Mouse (Mus musculus) heart, embryonic 15.5 days (tissue): ENCODE results near the gene Map3k12. TPM values are rescaled to one million over a fixed set of nuclear protein-coding genes. Genes with fewer than 3 reads are reported as not detected.

Source experiments
- ATAC-seq: fragments of 200-750 bp; cut with Nextera tagmentation; replicated peaks from 2 replicates; pipeline ENCODE4 v1.8.0; 2017; ENCODE audit warnings: low read depth, moderate TSS enrichment; ENCODE audit not compliant: insufficient number of reproducible peaks, insufficient read depth, low FRiP score
- H3K27ac ChIP-seq: fragments of 300-500 bp; sonication (generic); 2 replicates; pipeline ENCODE4 v1.5.1; 2015; ENCODE audit warnings: mild to moderate bottlenecking, inconsistent platforms
- H3K27me3 ChIP-seq: fragments of 300-500 bp; sonication (generic); 2 replicates; pipeline ENCODE4 v1.6.1; 2015; ENCODE audit warnings: inconsistent platforms
- H3K36me3 ChIP-seq: fragments of 300-500 bp; sonication (generic); 2 replicates; pipeline ENCODE4 v1.6.1; 2015; ENCODE audit warnings: mild to moderate bottlenecking, inconsistent platforms
- H3K4me1 ChIP-seq: fragments of 300-500 bp; sonication (generic); replicated peaks from 2 replicates; pipeline ENCODE4 v1.6.1; 2015; ENCODE audit warnings: inconsistent platforms
- H3K4me2 ChIP-seq: fragments of 300-500 bp; sonication (generic); 2 replicates; pipeline ENCODE4 v1.6.1; 2015; ENCODE audit warnings: inconsistent platforms, mild to moderate bottlenecking, moderate library complexity
- H3K4me3 ChIP-seq: fragments of 300-500 bp; sonication (generic); 2 replicates; pipeline ENCODE4 v1.5.1; 2015; ENCODE audit warnings: mild to moderate bottlenecking, inconsistent platforms
- H3K9ac ChIP-seq: fragments of 300-500 bp; sonication (generic); 2 replicates; pipeline ENCODE4 v1.6.1; 2015; ENCODE audit warnings: mild to moderate bottlenecking, inconsistent platforms
- H3K9me3 ChIP-seq: fragments of 300-500 bp; sonication (generic); replicated peaks from 2 replicates; pipeline ENCODE4 v1.6.1; 2016; ENCODE audit warnings: inconsistent platforms
- WGBS: fragments of 180-500 bp; shearing (Covaris S2); methylation state at CpG from one replicate; pipeline ENCODE4 v1.1.7; 2015; ENCODE audit warnings: mixed read lengths; 5-methylcytosine and 5-hydroxymethylcytosine counted together
- polyA plus RNA-seq: library from polyadenylated mRNA; unstranded; fragments of >200 nt; fragmentation: Nextera tagmentation; extraction: Ambion mirVana; gene quantifications from 2 replicates; pipeline ENCODE4 v1.2.1, GENCODE M21; 2015

Gene Map3k12
- polyA plus RNA-seq, 1 experiment from 2014 or later = 9.8 TPM

- H3K36me3 ChIP-seq = peaks cover 66% of the 10 kb centered on the region
- H3K4me1 ChIP-seq = no peaks in the 10 kb centered on the region
- H3K27ac ChIP-seq = no peak overlapping the region
- 91% methylated on average over 7 of the region's 7 CpGs for WGBS
- H3K9me3 ChIP-seq = no peaks in the 10 kb centered on the region
- no peak for ATAC-seq
- H3K27me3 ChIP-seq = no peaks in the 10 kb centered on the region
- no peak overlapping the region for H3K9ac ChIP-seq
- H3K4me2 ChIP-seq = no peak overlapping the region
- H3K4me3 ChIP-seq = no peak overlapping the region
Measured at GRCm38 (mm10) chr15:102533926-102534325, 17.1 kb upstream of the Map3k12 start.

DNA sequence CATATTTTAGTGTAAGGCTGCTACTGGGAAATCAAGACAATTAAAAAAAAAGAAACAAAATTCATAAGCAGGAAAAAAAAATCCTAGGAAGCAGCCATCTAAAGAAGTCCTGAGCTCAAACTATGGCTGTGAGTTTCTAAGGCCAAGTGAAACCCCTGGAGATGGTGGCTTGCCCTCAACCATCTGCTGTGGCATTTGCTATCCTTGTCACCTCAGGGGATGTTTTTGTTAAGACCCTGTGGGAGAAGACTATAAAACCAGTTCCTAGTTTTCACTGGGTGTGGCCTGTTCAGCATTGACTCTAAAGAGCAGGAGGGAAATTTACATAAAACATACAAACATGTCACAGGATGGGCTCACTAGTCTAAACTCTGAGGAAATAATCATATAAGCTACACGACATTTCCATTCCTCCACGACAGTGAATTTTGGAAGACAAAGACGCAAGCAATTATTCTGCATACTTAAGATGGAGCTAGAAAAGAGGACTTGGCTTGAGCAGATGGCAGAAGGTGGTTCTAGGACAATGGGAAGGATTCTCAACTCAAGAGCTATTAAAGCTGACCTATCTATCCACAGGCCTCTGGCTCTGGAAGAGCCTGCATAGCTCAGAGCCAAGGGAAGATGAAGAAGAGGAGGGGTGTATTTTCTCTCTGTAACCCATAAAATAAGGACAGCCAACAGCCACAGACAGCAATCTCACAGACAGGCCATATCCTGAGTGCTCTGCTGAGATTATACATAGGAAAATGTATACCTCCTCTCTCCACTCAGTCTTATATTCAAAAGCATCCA lies 15.4 kb upstream of the Map3k12 start:
- H3K27ac ChIP-seq = no peak overlapping the region

GRCm38 (mm10) chr15:102531586-102531985 lies 14.7 kb upstream of the Map3k12 start:
- H3K36me3 ChIP-seq = peaks cover 74% of the 10 kb centered on the region
- no peak overlapping the region for H3K27ac ChIP-seq
- H3K4me1 ChIP-seq = no peaks in the 10 kb centered on the region
- no peak overlapping the region for H3K4me3 ChIP-seq
- H3K9me3 ChIP-seq = no peaks in the 10 kb centered on the region
- no peak overlapping the region for H3K4me2 ChIP-seq
- H3K27me3 ChIP-seq = no peaks in the 10 kb centered on the region
- WGBS = 91% methylated on average over 4 of the region's 4 CpGs
- ATAC-seq = no peak
- H3K9ac ChIP-seq = no peak overlapping the region

More for the DNA sequence above, 15.4 kb upstream of the Map3k12 start:
- Histone ChIP-seq H3K9me3 (no peaks in the 10 kb centered on the region), H3K9ac (no peak overlapping the region), H3K36me3 (peaks cover 76% of the 10 kb centered on the region), H3K27me3 (no peaks in the 10 kb centered on the region), H3K4me3 (no peak overlapping the region), H3K4me2 (no peak overlapping the region), H3K4me1 (no peaks in the 10 kb centered on the region)
- whole genome bisulfite sequencing = 88% methylated on average over 3 of the region's 3 CpGs
- ATAC-seq = no peak

DNA sequence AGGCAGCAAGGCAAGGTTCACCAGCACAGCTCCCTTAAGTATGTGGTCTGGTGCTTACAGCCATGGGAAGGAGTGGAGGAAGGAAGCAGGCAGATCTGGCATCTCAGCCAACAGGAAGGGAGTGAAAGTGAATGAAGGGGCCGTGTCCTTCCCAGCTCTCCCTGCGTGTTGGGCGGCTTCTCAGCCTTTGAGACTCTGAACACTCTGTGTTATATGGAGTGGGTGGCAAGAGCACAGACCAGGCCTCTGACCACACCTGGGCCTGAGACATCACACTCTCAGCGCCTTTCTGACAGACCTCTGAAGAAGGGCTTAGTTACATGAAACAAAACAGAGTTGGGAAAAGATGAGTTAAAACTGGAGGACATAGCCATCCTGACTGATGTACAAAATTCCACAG lies 13.7 kb upstream of the Map3k12 start:
- no peak for ATAC-seq
- no peaks in the 10 kb centered on the region for H3K27me3 ChIP-seq
- no peaks in the 10 kb centered on the region for H3K9me3 ChIP-seq
- no peaks in the 10 kb centered on the region for H3K4me1 ChIP-seq
- no peak overlapping the region for H3K9ac ChIP-seq
- no peak overlapping the region for H3K4me2 ChIP-seq
- H3K4me3 ChIP-seq = no peak overlapping the region
- H3K36me3 ChIP-seq = peaks cover 67% of the 10 kb centered on the region
- WGBS = 77% methylated on average over 4 of the region's 4 CpGs
- no peak overlapping the region for H3K27ac ChIP-seq

DNA sequence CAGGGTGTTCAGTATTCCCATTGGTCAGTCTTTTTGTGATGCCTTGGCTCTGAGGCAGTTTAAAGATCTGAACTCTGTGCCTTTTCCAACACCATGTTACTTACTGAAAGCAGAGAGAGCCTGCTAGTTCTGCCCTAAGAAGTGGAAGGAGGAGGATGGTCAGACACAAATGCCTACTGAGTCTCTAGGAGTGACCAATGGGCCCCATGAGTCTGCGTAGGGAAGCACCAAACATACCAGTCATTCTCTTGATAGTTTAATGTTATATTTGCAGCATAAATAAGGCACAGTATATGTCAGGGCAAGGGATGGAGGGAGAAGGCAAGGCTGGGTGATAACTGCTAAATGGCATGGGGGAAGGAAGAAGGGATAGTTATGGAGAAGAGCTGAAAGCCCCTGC lies 11.5 kb upstream of the Map3k12 start:
- Histone ChIP-seq H3K4me2 (no peak overlapping the region), H3K4me3 (no peak overlapping the region), H3K9ac (no peak overlapping the region), H3K9me3 (no peaks in the 10 kb centered on the region), H3K27ac (no peak overlapping the region), H3K36me3 (peaks cover 65% of the 10 kb centered on the region), H3K4me1 (no peaks in the 10 kb centered on the region), H3K27me3 (no peaks in the 10 kb centered on the region)
- ATAC-seq = no peak
- 90% methylated on average over 1 of the region's 1 CpGs for WGBS

DNA sequence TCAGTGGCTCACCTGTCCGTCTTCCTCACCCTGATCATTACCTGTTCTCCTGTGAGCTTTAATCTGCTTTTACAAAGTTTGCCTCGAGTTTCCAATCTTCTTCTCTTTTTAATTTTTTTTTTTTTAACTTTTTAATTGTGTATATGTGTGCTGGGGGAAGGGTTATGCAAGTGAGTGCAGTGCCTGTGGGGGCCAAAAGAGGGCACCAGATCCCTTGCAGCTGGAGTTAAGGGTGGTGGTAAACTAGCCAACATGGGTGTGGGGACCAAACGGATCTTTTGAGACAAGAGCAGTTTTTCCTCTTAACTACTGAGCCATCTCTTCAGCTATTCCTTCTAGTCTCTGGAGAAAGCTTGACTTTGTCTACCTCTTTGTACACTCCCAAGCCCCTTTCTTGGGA lies 11.1 kb upstream of the Map3k12 start:
- Histone ChIP-seq H3K4me3 (no peak overlapping the region), H3K9ac (no peak overlapping the region), H3K4me2 (no peak overlapping the region), H3K27ac (no peak overlapping the region), H3K27me3 (no peaks in the 10 kb centered on the region), H3K4me1 (no peaks in the 10 kb centered on the region), H3K9me3 (no peaks in the 10 kb centered on the region), H3K36me3 (peaks cover 62% of the 10 kb centered on the region)
- WGBS = 68% methylated on average over 3 of the region's 3 CpGs
- ATAC-seq = no peak

DNA sequence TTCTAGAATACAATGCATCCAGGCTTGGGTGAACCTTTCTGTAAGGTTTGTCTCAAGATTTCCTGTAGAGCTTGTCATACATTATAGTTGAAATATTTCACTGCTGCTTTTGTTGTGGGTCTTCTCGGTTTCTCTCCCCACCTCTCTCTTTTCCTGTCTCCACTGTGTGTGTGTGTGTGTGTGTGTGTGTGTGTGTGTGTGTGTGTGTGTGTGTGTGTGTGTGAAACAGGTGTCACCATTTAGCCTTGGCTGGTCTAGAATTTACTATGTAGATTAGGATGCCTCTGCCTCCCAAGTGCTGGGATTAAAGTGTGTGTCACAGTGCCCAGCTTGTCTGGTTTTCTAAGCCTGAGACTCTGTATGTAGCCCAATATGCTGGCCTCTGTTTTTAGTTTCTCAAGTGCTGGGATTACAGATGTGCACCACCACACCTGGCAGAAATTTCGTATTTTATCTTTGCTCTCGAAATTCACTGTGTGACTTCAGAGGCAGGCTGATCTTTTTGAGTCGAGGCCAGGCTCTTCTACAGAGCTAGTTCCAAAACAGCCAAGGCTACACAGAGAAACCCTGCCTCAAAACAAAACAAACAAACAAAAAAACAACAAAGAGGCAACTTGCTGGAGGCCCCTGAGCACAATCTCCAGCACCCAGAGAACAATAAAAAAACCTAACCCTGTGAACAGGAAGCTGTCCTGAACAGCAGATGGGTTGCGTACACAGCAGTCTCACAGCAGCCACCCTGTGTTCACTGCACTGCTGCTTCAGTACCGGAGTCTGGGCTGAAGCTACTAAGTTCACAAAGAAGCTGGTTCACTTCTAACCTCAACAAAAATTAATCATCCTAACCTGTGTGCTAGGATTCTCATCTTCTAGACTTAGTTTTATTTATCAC lies 9.5 kb upstream of the Map3k12 start:
- 73% methylated on average over 6 of the region's 6 CpGs for WGBS
- Histone ChIP-seq H3K36me3 (peaks cover 71% of the 10 kb centered on the region), H3K27me3 (no peaks in the 10 kb centered on the region), H3K4me1 (no peaks in the 10 kb centered on the region), H3K9ac (no peak overlapping the region), H3K9me3 (no peaks in the 10 kb centered on the region), H3K4me3 (no peak overlapping the region), H3K4me2 (no peak overlapping the region), H3K27ac (no peak overlapping the region)
- ATAC-seq = no peak

- peaks cover 9% of the 10 kb centered on the region for H3K4me1 ChIP-seq
- peaks cover 61% of the 10 kb centered on the region for H3K36me3 ChIP-seq
- H3K9ac ChIP-seq = no peak within 1 kb of the TSS
- no peak within 1 kb of the TSS for H3K4me2 ChIP-seq
- no peaks in the 10 kb centered on the region for H3K27me3 ChIP-seq
- no peak within 1 kb of the TSS for H3K4me3 ChIP-seq
- no peak within 1 kb of the TSS for H3K27ac ChIP-seq
- no peaks in the 10 kb centered on the region for H3K9me3 ChIP-seq
- 4% methylated on average over 3 of the region's 3 CpGs for WGBS
- no peak for ATAC-seq
Measured at GRCm38 (mm10) chr15:102524892-102525485, 8.1 kb upstream of the Map3k12 start, which contains the start of gene Npff. Npff (minus strand) TSS chr15:102524942.

GRCm38 (mm10) chr15:102521480-102521879 lies 4.6 kb upstream of the Map3k12 start:
- H3K9ac ChIP-seq = no peak overlapping the region
- 78% methylated on average over 4 of the region's 4 CpGs for WGBS

DNA sequence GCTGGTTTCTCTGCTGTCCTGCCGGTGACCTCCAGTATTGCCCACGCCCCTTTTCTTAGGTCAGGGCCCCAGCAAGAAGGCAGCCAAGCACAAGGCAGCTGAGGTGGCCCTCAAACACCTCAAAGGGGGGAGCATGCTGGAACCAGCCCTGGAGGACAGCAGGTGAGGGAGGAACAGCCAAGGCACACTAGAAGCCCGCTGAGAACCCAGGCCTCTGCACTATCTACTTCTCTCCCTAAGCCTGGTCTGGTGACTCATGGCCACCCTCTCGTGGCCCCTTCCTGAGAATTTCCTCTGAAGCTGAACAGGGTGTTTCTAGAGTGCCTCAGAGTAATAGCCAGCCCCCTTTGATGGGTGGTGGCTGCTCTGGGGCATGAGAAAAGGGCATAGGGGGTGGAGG lies 3.6 kb upstream of the Map3k12 start:
- WGBS = 53% methylated on average over 4 of the region's 4 CpGs
- no peak for ATAC-seq
- H3K4me1 ChIP-seq = peaks cover 30% of the 10 kb centered on the region
- H3K4me3 ChIP-seq = no peak overlapping the region
- H3K9me3 ChIP-seq = no peaks in the 10 kb centered on the region
- peak overlapping the region; percentile 7; the same call in 1 of the 2 replicates for H3K9ac ChIP-seq
- no peaks in the 10 kb centered on the region for H3K27me3 ChIP-seq
- peaks cover 29% of the 10 kb centered on the region for H3K36me3 ChIP-seq
- H3K27ac ChIP-seq = peak overlapping the region; percentile 100; the same call in 1 of the 2 replicates
- peak overlapping the region; percentile 92; the same call in 1 of the 2 replicates for H3K4me2 ChIP-seq

More at GRCm38 (mm10) chr15:102521480-102521879, 4.6 kb upstream of the Map3k12 start:
- H3K4me3 ChIP-seq = no peak overlapping the region
- H3K36me3 ChIP-seq = peaks cover 32% of the 10 kb centered on the region
- H3K4me2 ChIP-seq = no peak overlapping the region
- H3K9me3 ChIP-seq = no peaks in the 10 kb centered on the region
- ATAC-seq = no peak
- no peaks in the 10 kb centered on the region for H3K27me3 ChIP-seq
- H3K4me1 ChIP-seq = peaks cover 23% of the 10 kb centered on the region
- no peak overlapping the region for H3K27ac ChIP-seq
